Mouse (Mus musculus) neural tube, embryonic 12.5 days (tissue): Measurements from ENCODE around the gene Mfsd2a. TPM values are rescaled to one million over a fixed set of nuclear protein-coding genes. Genes with fewer than 3 reads are reported as not detected.

Experiments
- ATAC-seq: fragments of 200-750 bp; cut with Nextera tagmentation; 2 replicates; pipeline ENCODE4 v1.8.0; 2017; ENCODE audit warnings: low read depth, mild to moderate bottlenecking, moderate TSS enrichment, moderate library complexity; ENCODE audit not compliant: low FRiP score
- H3K27ac ChIP-seq: fragments of 300-500 bp; sonication (generic); 2 replicates; pipeline ENCODE4 v1.5.1; 2016
- H3K27me3 ChIP-seq: fragments of 300-500 bp; sonication (generic); replicated peaks from 2 replicates; pipeline ENCODE4 v1.6.1; 2016; ENCODE audit warnings: mild to moderate bottlenecking
- H3K36me3 ChIP-seq: fragments of 300-500 bp; sonication (generic); 2 replicates; pipeline ENCODE4 v1.6.1; 2016; ENCODE audit warnings: mild to moderate bottlenecking
- H3K4me1 ChIP-seq: fragments of 300-500 bp; sonication (generic); 2 replicates; pipeline ENCODE4 v1.6.1; 2016
- H3K4me2 ChIP-seq: fragments of 300-500 bp; sonication (generic); replicated peaks from 2 replicates; pipeline ENCODE4 v1.6.1; 2016; ENCODE audit warnings: mild to moderate bottlenecking
- H3K4me3 ChIP-seq: fragments of 300-500 bp; sonication (generic); 2 replicates; pipeline ENCODE4 v1.5.1; 2016
- H3K9ac ChIP-seq: fragments of 300-500 bp; sonication (generic); 2 replicates; pipeline ENCODE4 v1.6.1; 2016; ENCODE audit warnings: mild to moderate bottlenecking
- H3K9me3 ChIP-seq: fragments of 300-500 bp; sonication (generic); 2 replicates; pipeline ENCODE4 v1.6.1; 2016; ENCODE audit warnings: mild to moderate bottlenecking
- WGBS: fragments of 180-500 bp; shearing (Covaris S2); methylation state at CpG from one replicate; pipeline ENCODE4 v1.1.7; 2016; 5-methylcytosine and 5-hydroxymethylcytosine counted together
- polyA plus RNA-seq: library from polyadenylated mRNA; unstranded; fragments of >200 nt; fragmentation: Nextera tagmentation; extraction: Ambion mirVana; gene quantifications from 2 replicates; pipeline ENCODE4 v1.2.1, GENCODE M21; 2016

The Mfsd2a gene
- polyA plus RNA-seq, 1 experiment from 2014 or later: 22.0 TPM

GRCm38 (mm10) chr4:122930939-122931590 is 29.9 kb downstream of the Mfsd2a start:
- no peak for ATAC-seq
- H3K4me2 ChIP-seq: no peak overlapping the region
- H3K9ac ChIP-seq: no peak overlapping the region
- no peaks in the 10 kb centered on the region for H3K27me3 ChIP-seq
- no peaks in the 10 kb centered on the region for H3K9me3 ChIP-seq
- no peak overlapping the region for H3K4me3 ChIP-seq
- no peak overlapping the region for H3K27ac ChIP-seq
- H3K4me1 ChIP-seq: no peaks in the 10 kb centered on the region
- 87% methylated on average over 2 of the region's 2 CpGs for WGBS
- no peaks in the 10 kb centered on the region for H3K36me3 ChIP-seq

- no peaks in the 10 kb centered on the region for H3K36me3 ChIP-seq
- ATAC-seq: no peak
- no peaks in the 10 kb centered on the region for H3K27me3 ChIP-seq
- no peak overlapping the region for H3K27ac ChIP-seq
- H3K4me1 ChIP-seq: no peaks in the 10 kb centered on the region
- no peak overlapping the region for H3K9ac ChIP-seq
- H3K4me2 ChIP-seq: no peak overlapping the region
- WGBS: 88% methylated on average over 15 of the region's 15 CpGs
- no peaks in the 10 kb centered on the region for H3K9me3 ChIP-seq
- no peak overlapping the region for H3K4me3 ChIP-seq
Measured at GRCm38 (mm10) chr4:122923392-122924344, 37.3 kb downstream of the Mfsd2a start.

GRCm38 (mm10) chr4:122922841-122923240 is 38.1 kb downstream of the Mfsd2a start:
- H3K9me3 ChIP-seq: no peaks in the 10 kb centered on the region
- no peak overlapping the region for H3K9ac ChIP-seq
- no peak for ATAC-seq
- WGBS: 0% methylated on average over 1 of the region's 1 CpGs
- no peaks in the 10 kb centered on the region for H3K27me3 ChIP-seq
- no peak overlapping the region for H3K4me2 ChIP-seq
- no peaks in the 10 kb centered on the region for H3K4me1 ChIP-seq
- no peak overlapping the region for H3K4me3 ChIP-seq
- no peaks in the 10 kb centered on the region for H3K36me3 ChIP-seq
- H3K27ac ChIP-seq: no peak overlapping the region

- ATAC-seq: no peak
- 90% methylated on average over 4 of the region's 4 CpGs for WGBS
- Histone ChIP-seq H3K9me3 (peaks cover 8% of the 10 kb centered on the region; the same call in 1 of the 2 replicates), H3K27ac (no peak overlapping the region), H3K4me3 (no peak overlapping the region), H3K27me3 (no peaks in the 10 kb centered on the region), H3K4me2 (no peak overlapping the region), H3K9ac (no peak overlapping the region), H3K36me3 (no peaks in the 10 kb centered on the region), H3K4me1 (no peaks in the 10 kb centered on the region)
Measured at GRCm38 (mm10) chr4:122915985-122916384, 45.0 kb downstream of the Mfsd2a start.

- 88% methylated on average over 7 of the region's 7 CpGs for WGBS
- no peaks in the 10 kb centered on the region for H3K36me3 ChIP-seq
- H3K27ac ChIP-seq: no peak overlapping the region
- ATAC-seq: no peak
- H3K9ac ChIP-seq: no peak overlapping the region
- no peaks in the 10 kb centered on the region for H3K4me1 ChIP-seq
- no peaks in the 10 kb centered on the region for H3K27me3 ChIP-seq
- H3K9me3 ChIP-seq: peaks cover 8% of the 10 kb centered on the region; the same call in 1 of the 2 replicates
- H3K4me2 ChIP-seq: no peak overlapping the region
- no peak overlapping the region for H3K4me3 ChIP-seq
Measured at GRCm38 (mm10) chr4:122914186-122914585, 46.8 kb downstream of the Mfsd2a start.

GRCm38 (mm10) chr4:122912613-122913012 is 48.4 kb downstream of the Mfsd2a start:
- no peak overlapping the region for H3K4me3 ChIP-seq
- no peaks in the 10 kb centered on the region for H3K4me1 ChIP-seq
- ATAC-seq: no peak
- no peak overlapping the region for H3K4me2 ChIP-seq
- no peaks in the 10 kb centered on the region for H3K36me3 ChIP-seq
- peaks cover 8% of the 10 kb centered on the region; the same call in 1 of the 2 replicates for H3K9me3 ChIP-seq
- 74% methylated on average over 5 of the region's 5 CpGs for WGBS
- no peak overlapping the region for H3K9ac ChIP-seq
- no peaks in the 10 kb centered on the region for H3K27me3 ChIP-seq
- H3K27ac ChIP-seq: no peak overlapping the region

- WGBS: 48% methylated on average over 6 of the region's 6 CpGs
- ATAC-seq: no peak
- Histone ChIP-seq H3K4me1 (no peaks in the 10 kb centered on the region), H3K36me3 (no peaks in the 10 kb centered on the region), H3K9ac (no peak overlapping the region), H3K4me2 (no peak overlapping the region), H3K4me3 (no peak overlapping the region), H3K27ac (no peak overlapping the region), H3K27me3 (no peaks in the 10 kb centered on the region), H3K9me3 (peaks cover 8% of the 10 kb centered on the region; the same call in 1 of the 2 replicates)
Measured at GRCm38 (mm10) chr4:122910577-122910976, 50.4 kb downstream of the Mfsd2a start.

- WGBS: 52% methylated on average over 12 of the region's 12 CpGs
- ATAC-seq: no peak
- Histone ChIP-seq H3K36me3 (no peaks in the 10 kb centered on the region), H3K4me1 (no peaks in the 10 kb centered on the region), H3K27ac (no peak overlapping the region), H3K27me3 (no peaks in the 10 kb centered on the region), H3K9ac (no peak overlapping the region), H3K4me2 (no peak overlapping the region), H3K9me3 (peaks cover 8% of the 10 kb centered on the region; the same call in 1 of the 2 replicates), H3K4me3 (no peak overlapping the region)
Measured at GRCm38 (mm10) chr4:122909572-122910189, 51.3 kb downstream of the Mfsd2a start.

- no peak overlapping the region for H3K9ac ChIP-seq
- 84% methylated on average over 10 of the region's 10 CpGs for WGBS
- no peaks in the 10 kb centered on the region for H3K4me1 ChIP-seq
- ATAC-seq: no peak
- no peaks in the 10 kb centered on the region for H3K27me3 ChIP-seq
- no peak overlapping the region for H3K27ac ChIP-seq
- H3K9me3 ChIP-seq: no peaks in the 10 kb centered on the region
- no peak overlapping the region for H3K4me3 ChIP-seq
- no peak overlapping the region for H3K4me2 ChIP-seq
- H3K36me3 ChIP-seq: no peaks in the 10 kb centered on the region
Measured at GRCm38 (mm10) chr4:122905359-122905758, 55.6 kb downstream of the Mfsd2a start.

GRCm38 (mm10) chr4:122903709-122904108 is 57.3 kb downstream of the Mfsd2a start:
- Histone ChIP-seq H3K9me3 (no peaks in the 10 kb centered on the region), H3K4me3 (no peak overlapping the region), H3K9ac (no peak overlapping the region), H3K27me3 (no peaks in the 10 kb centered on the region), H3K36me3 (no peaks in the 10 kb centered on the region), H3K4me2 (no peak overlapping the region), H3K4me1 (no peaks in the 10 kb centered on the region), H3K27ac (no peak overlapping the region)
- ATAC-seq: no peak
- 90% methylated on average over 3 of the region's 3 CpGs for WGBS

- no peak overlapping the region for H3K27ac ChIP-seq
- no peak for ATAC-seq
Measured at GRCm38 (mm10) chr4:122902156-122902555, 58.8 kb downstream of the Mfsd2a start.

GRCm38 (mm10) chr4:122898313-122898712 is 62.7 kb downstream of the Mfsd2a start:
- 21% methylated on average over 5 of the region's 5 CpGs for WGBS
- ATAC-seq: no peak

More at GRCm38 (mm10) chr4:122902156-122902555, 58.8 kb downstream of the Mfsd2a start:
- Histone ChIP-seq H3K4me2 (no peak overlapping the region), H3K36me3 (no peaks in the 10 kb centered on the region), H3K27me3 (no peaks in the 10 kb centered on the region), H3K4me3 (no peak overlapping the region), H3K9me3 (no peaks in the 10 kb centered on the region), H3K9ac (no peak overlapping the region), H3K4me1 (no peaks in the 10 kb centered on the region)
- WGBS: 26% methylated on average over 6 of the region's 6 CpGs

More at GRCm38 (mm10) chr4:122898313-122898712, 62.7 kb downstream of the Mfsd2a start:
- Histone ChIP-seq H3K9me3 (no peaks in the 10 kb centered on the region), H3K9ac (no peak overlapping the region), H3K27ac (no peak overlapping the region), H3K27me3 (no peaks in the 10 kb centered on the region), H3K4me2 (no peak overlapping the region), H3K4me1 (no peaks in the 10 kb centered on the region), H3K4me3 (no peak overlapping the region), H3K36me3 (no peaks in the 10 kb centered on the region)
